Mouse (Mus musculus) bone marrow macrophage, adult 2 months (primary cell): ENCODE data around the gene Mtmr11.

Experiments
- CTCF ChIP-seq: IDR thresholded peaks from 2 replicates; pipeline ENCODE4 v1.5.1; 2012; ENCODE audit warnings: low read depth, mild to moderate bottlenecking, low read length, moderate library complexity
- POLR2A ChIP-seq: IDR thresholded peaks from 2 replicates; pipeline ENCODE4 v1.6.1; 2012; ENCODE audit warnings: mild to moderate bottlenecking, low read depth, low read length, borderline replicate concordance

DNA sequence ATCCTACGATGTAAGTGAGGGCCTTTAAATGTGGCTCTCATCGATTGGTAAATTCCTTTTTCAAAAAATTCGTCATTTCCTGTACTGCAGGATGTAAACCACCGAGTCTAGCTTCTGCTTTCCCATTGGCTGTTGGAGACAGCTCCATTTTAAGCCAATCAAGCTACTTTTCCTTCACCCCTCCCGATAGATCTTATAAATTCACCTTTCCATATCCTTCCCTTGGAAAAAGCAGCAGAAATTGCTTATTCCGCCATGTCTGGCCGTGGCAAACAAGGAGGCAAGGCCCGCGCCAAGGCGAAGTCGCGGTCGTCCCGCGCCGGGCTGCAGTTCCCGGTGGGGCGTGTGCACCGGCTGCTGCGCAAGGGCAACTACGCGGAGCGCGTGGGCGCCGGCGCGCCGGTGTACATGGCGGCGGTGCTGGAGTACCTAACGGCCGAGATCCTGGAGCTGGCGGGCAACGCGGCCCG is 57.9 kb downstream of the Mtmr11 start, which contains the start of the genes Bola1 and Hist2h2ab:
- no peak for TF ChIP-seq CTCF
- no peak for TF ChIP-seq POLR2A
